Mouse (Mus musculus) ES-E14 (cell line): Measurements from ENCODE around the gene Ahdc1. TPM values are rescaled to one million over a fixed set of nuclear protein-coding genes. Genes with fewer than 3 reads are reported as not detected.

Experiments used
- DNase-seq: peaks from one replicate; pipeline ENCODE4 v3.0.0-alpha.2; 2013; ENCODE audit warnings: low read depth, low spot score
- H3K27ac ChIP-seq: 2 replicates; pipeline ENCODE4 v1.5.1; 2012; ENCODE audit warnings: low read depth, mild to moderate bottlenecking, low read length, moderate library complexity, mixed read lengths; ENCODE audit not compliant: poor library complexity, insufficient read depth, severe bottlenecking
- H3K36me3 ChIP-seq: 2 replicates; pipeline ENCODE4 v1.6.1; 2012; ENCODE audit warnings: mild to moderate bottlenecking, low read length, moderate library complexity, mixed read lengths; ENCODE audit not compliant: control insufficient read depth, poor library complexity, insufficient read depth, severe bottlenecking
- H3K4me1 ChIP-seq, 2 experiments: fragments of 150-350 bp in 1 of 2; sonication (generic) in 1 of 2; 2 replicates each; pipeline ENCODE4 v1.6.1; 2012; ENCODE audit warnings: low read length in 2 of 2, mild to moderate bottlenecking in 1 of 2, mixed read lengths in 1 of 2; ENCODE audit not compliant: control insufficient read depth in 2 of 2, insufficient read depth in 2 of 2, poor library complexity in 1 of 2
- H3K4me3 ChIP-seq, 2 experiments: fragments of 150-350 bp in 1 of 2; sonication (generic) in 1 of 2; 2 replicates each; pipeline ENCODE4 v1.5.1; 2012; ENCODE audit warnings: low read length in 2 of 2, low read depth in 1 of 2, mild to moderate bottlenecking in 1 of 2, mixed read lengths in 1 of 2; ENCODE audit not compliant: insufficient read depth in 1 of 2, poor library complexity in 1 of 2, severe bottlenecking in 1 of 2
- H3K9ac ChIP-seq: 2 replicates; pipeline ENCODE4 v1.6.1; 2012; ENCODE audit warnings: low read depth, mild to moderate bottlenecking, low read length, mixed read lengths; ENCODE audit not compliant: poor library complexity, insufficient read depth, severe bottlenecking
- H3K9me3 ChIP-seq: fragments of 150-350 bp; sonication (generic); 2 replicates; pipeline ENCODE4 v1.6.1; 2012; ENCODE audit warnings: low read depth, mild to moderate bottlenecking, low read length; ENCODE audit not compliant: control insufficient read depth, insufficient read depth
- CHD2 ChIP-seq: IDR thresholded peaks from 2 replicates; pipeline ENCODE4 v1.6.1; 2014; ENCODE audit warnings: mild to moderate bottlenecking, low read depth, low read length, inconsistent platforms
- HCFC1 ChIP-seq: IDR thresholded peaks from 2 replicates; pipeline ENCODE4 v1.6.1; 2012; ENCODE audit warnings: low read length, inconsistent platforms, borderline replicate concordance; ENCODE audit not compliant: insufficient read depth
- MAFK ChIP-seq: IDR thresholded peaks from 2 replicates; pipeline ENCODE4 v1.6.1; 2014; ENCODE audit warnings: mild to moderate bottlenecking, low read depth, low read length, inconsistent platforms; ENCODE audit not compliant: insufficient read depth
- ZC3H11A ChIP-seq: IDR thresholded peaks from 2 replicates; pipeline ENCODE4 v1.6.1; 2012; ENCODE audit warnings: low read depth, mild to moderate bottlenecking, inconsistent platforms, low read length, borderline replicate concordance
- ZNF384 ChIP-seq: IDR thresholded peaks from 2 replicates; pipeline ENCODE4 v1.6.1; 2012; ENCODE audit warnings: low read depth, low read length, inconsistent platforms
- in situ Hi-C, 2 experiments: fragments of 600-800 bp; cut with MboI; formaldehyde crosslinking; loops; one replicate each; pipeline ENCODE4 v1.15.1; 2025; ENCODE audit warnings: low sequenced_read_pairs in 2 of 2, inconsistent platforms in 1 of 2; ENCODE audit not compliant: unreplicated experiment in 2 of 2
- total RNA-seq: library from RNA; depleted of rRNA; stranded (reverse); fragments of 300-350 nt; gene quantifications from 2 replicates; pipeline ENCODE4 v1.2.3, GENCODE M21; 2012

Ahdc1 gene
- total RNA-seq, 1 experiment, result 61.8 TPM

GRCm38 (mm10) chr4:133018263-133018798, 7.3 kb downstream of the Ahdc1 start:
- Histone ChIP-seq H3K27ac (no peak overlapping the region), H3K9me3 (no peaks in the 10 kb centered on the region), H3K36me3 (peaks cover 2% of the 10 kb centered on the region; the same call in 1 of the 2 replicates), H3K4me3 (no peak overlapping the region), H3K4me1 (peaks cover 15 to 49% of the 10 kb centered on the region in 2 experiments), H3K9ac (no peak overlapping the region)
- no peak for TF ChIP-seq ZNF384
- no peak for TF ChIP-seq CHD2
- TF ChIP-seq ZC3H11A, result no peak
- no peak for TF ChIP-seq MAFK
- TF ChIP-seq HCFC1, result no peak
- DNase-seq, result no peak
- in situ Hi-C loops, result loop anchor here in 1 of 2 experiments (25.0 kb wide), 1 partner anchor 269 kb away; the partner anchor contains the start of gene Tmem222

- TF ChIP-seq MAFK, result no peak
- TF ChIP-seq ZC3H11A, result no peak
- TF ChIP-seq ZNF384, result no peak
- no peak for TF ChIP-seq HCFC1
- TF ChIP-seq CHD2, result no peak
- no peak for DNase-seq
- H3K9me3 ChIP-seq, result no peaks in the 10 kb centered on the region
- 0 out of 2 replicates have a peak overlapping the region, but pooled peaks have one; percentile 13 for H3K27ac ChIP-seq
- H3K9ac ChIP-seq, result no peak overlapping the region
- peaks cover 19 to 55% of the 10 kb centered on the region in 2 experiments for H3K4me1 ChIP-seq
- H3K4me3 ChIP-seq, result no peak overlapping the region; a peak in 2 of 4 replicates
- in situ Hi-C loops, result loop anchor here in 1 of 2 experiments (25.0 kb wide), 1 partner anchor 267 kb away; the partner anchor contains the start of gene Tmem222
- H3K36me3 ChIP-seq, result peaks cover 3% of the 10 kb centered on the region
Observed at GRCm38 (mm10) chr4:133020721-133021120, 9.7 kb downstream of the Ahdc1 start.

DNA sequence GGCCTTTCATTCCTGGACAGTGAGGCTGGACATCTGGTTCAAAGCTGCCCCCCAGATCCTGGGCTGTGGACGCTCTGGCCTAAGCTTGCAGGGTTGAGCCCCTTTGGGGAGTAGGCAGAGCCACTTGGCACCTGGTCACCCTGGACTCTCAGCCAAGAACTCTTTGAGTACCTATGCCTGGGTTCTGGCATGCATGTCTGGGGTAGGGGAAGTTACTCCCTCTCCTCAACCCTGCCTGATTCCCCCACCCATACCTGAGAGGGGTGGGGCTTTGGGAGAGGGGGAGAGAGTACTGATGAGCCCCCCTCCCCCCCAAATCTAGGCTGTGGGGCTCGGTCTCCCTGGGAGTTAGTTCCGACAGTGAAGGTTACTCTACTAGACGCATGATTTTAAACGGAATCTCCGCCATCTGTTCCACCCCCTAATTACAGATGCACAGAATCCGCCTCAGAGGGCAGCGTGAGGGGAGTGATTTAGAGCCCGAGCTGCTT, 10.2 kb downstream of the Ahdc1 start:
- no peak overlapping the region; the same call in 1 of the 2 replicates for H3K9ac ChIP-seq
- 0 out of 2 replicates have a peak overlapping the region, but pooled peaks have one; percentile 13 for H3K27ac ChIP-seq
- peak overlapping the region in 1 of 2 experiments; percentile 20; a peak in 2 of 4 replicates for H3K4me3 ChIP-seq
- no peak for DNase-seq
- no peak for TF ChIP-seq ZC3H11A
- no peak for TF ChIP-seq MAFK
- TF ChIP-seq HCFC1, result no peak
- TF ChIP-seq CHD2, result no peak
- no peak for TF ChIP-seq ZNF384
- no peaks in the 10 kb centered on the region for H3K9me3 ChIP-seq
- H3K36me3 ChIP-seq, result peaks cover 4% of the 10 kb centered on the region
- peaks cover 21 to 56% of the 10 kb centered on the region in 2 experiments for H3K4me1 ChIP-seq
- in situ Hi-C loops, result loop anchor here in 1 of 2 experiments (25.0 kb wide), 1 partner anchor 266 kb away; the partner anchor contains the start of gene Tmem222

DNA sequence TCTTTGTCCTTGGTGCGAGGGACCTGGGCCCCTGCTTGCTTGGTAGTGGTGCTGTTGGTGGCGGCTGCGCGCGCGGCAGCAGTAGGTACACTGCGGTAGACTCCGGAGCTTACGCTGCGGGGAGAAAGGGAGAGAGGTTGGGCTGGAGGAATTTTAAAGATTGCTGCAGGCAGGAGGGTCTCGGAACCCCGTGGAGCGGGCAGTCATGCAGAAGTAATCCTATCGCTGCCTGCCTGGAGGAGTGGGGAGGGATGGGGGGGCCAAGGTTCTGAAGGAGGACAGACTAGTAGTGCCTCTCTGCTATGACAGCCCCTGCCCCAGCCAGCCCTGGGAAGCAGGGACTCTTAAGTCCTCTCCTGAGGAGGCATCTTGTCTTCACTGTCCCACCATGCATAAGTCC, 11.2 kb downstream of the Ahdc1 start:
- Histone ChIP-seq H3K9ac (no peak overlapping the region), H3K27ac (no peak overlapping the region), H3K4me1 (peaks cover 21 to 55% of the 10 kb centered on the region in 2 experiments), H3K36me3 (peaks cover 4% of the 10 kb centered on the region), H3K4me3 (peak overlapping the region; percentile 11 to 37; a peak in 1 of 4 replicates), H3K9me3 (no peaks in the 10 kb centered on the region)
- in situ Hi-C loops, result loop anchor here in 1 of 2 experiments (25.0 kb wide), 1 partner anchor 265 kb away; the partner anchor contains the start of gene Tmem222
- DNase-seq, result no peak
- TF ChIP-seq CHD2 (no peak), ZNF384 (no peak), HCFC1 (no peak), MAFK (no peak), ZC3H11A (no peak)
